Mouse (Mus musculus) brain, adult 10 weeks (tissue): ENCODE results near the gene Rassf5. TPM values are rescaled to one million over a fixed set of nuclear protein-coding genes. Genes with fewer than 3 reads are reported as not detected.

Experiments used
- polyA plus RNA-seq: library from polyadenylated mRNA; stranded (reverse); fragments of 350-450 nt; fragmentation: Illumina TruSeq; extraction: RNeasy Lipid Tissue Mini Kit (QIAGEN cat#74804); gene quantifications from one replicate; pipeline ENCODE4 v1.2.3, GENCODE M21; 2015; ENCODE audit warnings: low read depth, low replicate concordance

The Rassf5 gene
- 19.3 TPM for polyA plus RNA-seq

GRCm38 (mm10) chr1:131245089-131245856 is at the start of gene Rassf5:
Gene Rassf5, minus strand, starts transcription at chr1:131245258.

DNA sequence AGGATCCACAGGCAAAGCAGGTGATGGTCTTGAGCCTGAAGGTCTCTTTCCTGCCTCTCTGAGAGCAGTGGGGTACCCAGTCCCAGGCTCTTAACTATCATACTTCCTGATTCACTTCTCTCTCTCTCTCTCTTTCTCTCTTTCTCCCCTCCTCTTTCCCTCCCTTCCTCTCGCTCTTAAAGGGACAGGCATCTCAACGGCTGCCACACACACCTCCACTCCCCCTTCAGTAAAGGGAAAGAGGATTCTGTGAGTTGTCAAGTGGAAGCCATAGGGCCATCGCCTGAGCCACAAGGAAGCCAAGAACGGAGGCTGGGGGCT is 34.4 kb upstream of the Rassf5 start, which contains the start of gene Ikbke:
TSS of gene Ikbke (minus strand) at position 151 of the 321 bp plus-strand sequence.

GRCm38 (mm10) chr1:131153018-131153629 is 91.9 kb downstream of the Rassf5 start, which contains the start of gene Eif2d:
Gene Eif2d, plus strand, starts transcription at chr1:131153181.

DNA sequence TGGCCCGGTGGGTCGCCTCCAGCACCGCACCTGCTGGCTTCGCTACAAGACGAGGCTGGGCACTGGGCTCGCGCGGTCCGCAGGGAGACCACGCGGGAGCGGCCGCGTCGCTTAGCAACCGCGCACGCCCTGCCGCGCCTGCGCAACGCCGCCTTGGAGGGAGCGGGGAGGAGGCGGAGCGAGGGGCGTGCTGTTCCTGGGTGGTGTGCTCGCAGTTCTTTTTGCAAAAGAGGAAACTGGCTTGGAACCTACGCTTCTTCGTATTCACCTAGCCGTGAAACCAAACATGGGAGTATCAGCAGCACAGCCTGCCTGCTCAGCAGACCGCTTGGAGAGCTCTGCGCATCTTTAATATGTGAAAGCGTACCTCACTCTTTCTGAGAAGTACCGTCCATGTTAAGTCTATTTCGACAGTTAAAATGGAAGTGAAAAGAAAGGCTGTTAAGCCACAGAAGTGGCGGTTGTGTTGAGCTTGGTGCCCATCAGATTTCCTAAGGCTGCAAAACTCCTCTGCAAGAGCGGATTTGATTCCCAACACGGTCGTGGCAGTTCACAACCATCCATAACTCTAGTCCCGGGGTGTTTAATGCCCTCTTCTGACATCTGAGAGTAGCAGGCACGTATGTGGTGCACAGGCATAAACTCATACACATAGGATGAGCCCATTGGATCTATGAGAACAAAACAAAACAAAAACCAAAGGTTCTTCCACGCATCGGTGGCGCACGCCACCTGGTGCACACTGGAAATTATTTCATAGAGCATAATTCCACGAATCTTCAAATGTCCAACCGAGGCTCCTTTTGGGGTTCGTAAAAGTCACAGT is 106.7 kb downstream of the Rassf5 start, which contains the start of gene Dyrk3:
TSS of gene Dyrk3 (minus strand) at position 150 of the 826 bp plus-strand sequence.

Other genes starting within 250 kb of the Rassf5 start
- gene Il10, start 225.4 kb downstream of the Rassf5 start, polyA plus RNA-seq: not detected
- gene Mapkapk2, start 147.4 kb downstream of the Rassf5 start, polyA plus RNA-seq: 22.7 TPM
- gene Dyrk3, start 106.9 kb downstream of the Rassf5 start, polyA plus RNA-seq: 10.5 TPM
- 42.5 TPM for gene Eif2d, start 92.1 kb downstream of the Rassf5 start, polyA plus RNA-seq
- 1.5 TPM for gene Ikbke, start 34.3 kb upstream of the Rassf5 start, polyA plus RNA-seq